Mouse (Mus musculus) layer of hippocampus, adult 11-12 months (tissue): ENCODE data around the gene Iba57.

Experiments used
- DNase-seq: peaks from one replicate; pipeline ENCODE4 v3.0.0; 2022; ENCODE audit warnings: low spot score

The Iba57 gene

GRCm38 (mm10) chr11:59174189-59174838 is 10.8 kb upstream of the Iba57 start:
- DNase-seq: no peak

DNA sequence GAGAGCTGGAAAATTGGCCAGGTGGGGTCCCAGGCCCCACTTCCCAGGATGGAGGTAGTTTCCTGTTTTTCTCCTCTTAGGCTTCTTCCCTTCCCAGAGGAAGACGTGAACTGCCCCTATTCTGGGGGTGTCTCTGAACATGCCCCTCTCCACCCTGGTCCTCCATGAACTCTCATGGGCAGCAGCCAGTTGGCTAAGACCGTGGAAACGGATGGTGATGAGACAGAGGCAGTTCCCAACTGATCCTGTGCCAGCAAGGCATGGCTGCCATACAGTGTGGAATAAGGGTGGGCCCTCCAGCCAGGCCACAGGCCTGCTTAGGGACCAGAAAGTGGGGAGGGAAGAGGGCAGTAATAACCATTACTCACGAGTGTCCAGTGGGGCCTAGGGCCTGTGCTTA is 7.0 kb upstream of the Iba57 start:
- no peak for DNase-seq

DNA sequence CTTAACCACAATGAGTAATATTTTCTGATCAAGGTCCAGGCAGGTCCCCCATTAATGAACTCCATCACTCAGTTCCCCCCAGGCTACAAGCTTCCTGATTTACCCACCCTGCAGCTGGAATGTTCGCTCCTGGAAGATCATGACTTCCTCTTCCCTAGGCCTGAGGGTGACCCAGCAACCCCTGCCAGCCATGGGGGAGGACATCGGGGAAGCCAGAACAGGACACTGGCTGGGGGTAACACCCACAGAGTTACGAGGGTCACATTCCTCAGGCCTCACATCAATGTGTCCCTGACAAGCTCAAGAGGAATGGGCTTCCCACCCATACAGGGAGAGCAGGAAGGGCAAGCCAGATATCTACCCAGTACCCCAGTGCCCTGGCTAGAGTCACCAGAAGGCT is 6.3 kb upstream of the Iba57 start:
- no peak for DNase-seq

DNA sequence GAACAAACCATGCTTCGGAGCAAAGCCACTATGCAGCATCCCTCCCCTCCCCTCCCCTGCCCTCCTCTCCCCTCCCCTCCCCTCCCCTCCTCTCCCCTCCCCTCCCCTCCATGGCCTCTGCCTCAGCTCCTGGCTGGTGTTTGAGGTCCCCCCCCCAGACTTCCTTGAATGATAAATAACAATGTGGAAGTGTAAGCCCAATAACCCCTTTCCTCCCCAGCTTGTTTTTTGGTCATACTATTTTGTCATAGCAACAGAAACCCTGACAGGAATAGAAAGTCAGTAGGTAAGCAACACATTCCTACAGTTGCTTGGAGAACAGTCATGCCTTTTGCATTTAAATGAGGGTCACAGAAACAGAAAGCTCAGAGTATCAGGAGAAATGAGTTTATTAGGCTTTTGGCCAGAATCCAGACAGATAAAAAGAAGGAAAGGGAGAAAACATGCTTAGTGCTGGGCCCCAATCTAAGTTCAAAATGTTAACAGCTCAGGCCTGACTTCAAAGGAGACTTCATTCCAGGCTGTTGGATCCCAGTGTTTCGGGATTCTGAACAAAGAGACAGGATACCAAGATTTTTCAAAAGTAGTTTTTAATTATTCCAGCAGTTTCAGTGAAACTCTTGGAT is 2.2 kb upstream of the Iba57 start:
- no peak for DNase-seq

DNA sequence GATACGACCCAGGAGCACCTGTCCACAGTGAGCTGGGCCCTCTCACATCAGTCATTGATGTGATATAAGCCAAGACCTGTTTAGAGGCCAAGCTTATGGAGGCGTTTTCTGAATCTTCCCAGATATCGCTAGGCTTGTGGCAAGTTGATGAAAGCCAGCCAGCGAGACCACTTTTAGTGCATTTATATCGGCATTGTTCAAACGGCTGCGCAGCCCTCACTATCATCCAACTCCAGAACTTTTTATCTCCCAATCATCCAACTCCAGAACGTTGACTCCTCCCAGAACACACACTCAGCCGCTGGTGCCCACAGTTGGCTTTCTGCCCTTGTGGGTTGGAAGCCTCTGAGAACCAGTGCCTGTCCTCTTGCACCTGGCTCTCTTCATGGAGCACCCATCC is 845 bp upstream of the Iba57 start:
- DNase-seq: no peak

DNA sequence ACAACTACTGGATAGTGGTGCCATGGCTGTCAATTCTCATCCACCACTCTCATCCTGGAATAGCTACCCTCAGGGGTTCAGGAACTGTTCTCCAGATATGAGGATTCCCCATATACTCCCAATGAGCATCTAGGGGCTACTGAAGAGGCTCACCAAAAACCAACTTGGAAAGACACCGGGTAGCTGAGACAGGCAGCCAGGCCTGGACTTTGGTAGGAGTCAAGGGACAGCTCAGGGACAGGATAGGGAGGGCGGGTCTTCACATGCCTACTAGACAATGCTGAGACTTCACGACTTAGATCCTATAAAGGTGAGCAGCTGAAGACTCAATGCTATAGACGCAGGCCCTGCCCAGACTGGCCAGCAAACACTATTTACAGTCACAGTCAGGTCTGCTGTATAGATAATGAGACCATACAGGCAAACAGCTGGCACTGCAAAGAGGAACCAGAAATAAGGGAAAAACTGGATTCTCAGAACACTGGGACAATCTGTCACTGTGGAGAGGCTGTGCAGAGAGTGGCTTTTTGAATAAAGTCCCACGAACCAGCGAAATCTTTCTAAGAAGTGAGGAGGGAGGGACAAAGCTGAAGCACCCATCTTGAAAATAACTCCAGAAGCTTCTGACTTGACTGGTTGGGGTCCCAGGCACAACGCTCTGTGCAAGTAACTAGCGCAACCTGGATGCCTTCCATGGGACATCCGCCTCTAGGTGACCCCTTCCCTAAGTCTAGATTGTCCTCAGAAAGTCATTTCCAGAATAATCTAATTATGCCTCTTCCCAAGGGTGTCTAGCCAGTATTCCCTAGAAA is 890 bp downstream of the Iba57 start:
- DNase-seq: no peak

GRCm38 (mm10) chr11:59161398-59161797 is 2.1 kb downstream of the Iba57 start:
- no peak for DNase-seq

DNA sequence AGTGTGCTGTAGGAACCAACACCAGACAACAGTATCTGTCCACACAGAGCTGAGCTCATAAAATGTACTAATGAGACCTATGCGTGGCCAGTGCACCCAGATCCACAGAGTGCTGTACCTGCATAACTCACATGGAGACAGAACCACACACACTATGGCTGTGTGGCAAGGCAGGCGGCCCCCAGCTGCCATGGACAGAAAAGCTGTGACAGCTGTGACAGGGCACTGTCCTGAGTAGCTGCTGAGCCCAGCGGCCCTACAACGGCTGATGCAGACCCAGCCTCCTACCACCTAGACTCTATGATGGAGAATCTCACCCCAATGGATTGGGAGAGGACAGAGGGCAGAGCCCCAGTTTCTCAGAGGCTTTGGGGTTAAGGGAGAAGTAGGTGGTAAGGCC is 4.0 kb downstream of the Iba57 start:
- no peak for DNase-seq

DNA sequence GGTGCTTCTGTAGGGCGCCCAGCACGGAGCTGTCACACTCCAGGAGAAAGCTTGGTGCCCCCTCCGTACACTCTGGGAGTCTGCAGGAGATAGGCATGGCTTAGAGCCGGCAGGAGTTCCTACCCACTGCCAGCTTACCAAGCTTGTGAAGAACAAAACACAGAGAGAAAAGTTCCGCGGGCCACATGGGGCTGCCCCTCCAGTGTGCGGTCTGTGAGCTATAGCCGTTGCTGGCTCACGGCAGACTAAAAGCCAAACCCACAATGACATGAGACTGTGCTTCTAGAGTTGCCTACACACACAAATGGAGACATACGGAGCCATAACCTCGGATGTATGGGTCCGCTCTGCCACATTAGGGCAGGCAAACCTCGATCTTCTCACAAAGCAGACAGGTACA is 4.4 kb downstream of the Iba57 start:
- no peak for DNase-seq

GRCm38 (mm10) chr11:59155900-59156299 is 7.6 kb downstream of the Iba57 start:
- no peak for DNase-seq

GRCm38 (mm10) chr11:59154220-59154619 is 9.3 kb downstream of the Iba57 start:
- no peak for DNase-seq

- DNase-seq: no peak
Measured at GRCm38 (mm10) chr11:59151729-59152128, 11.8 kb downstream of the Iba57 start.

DNA sequence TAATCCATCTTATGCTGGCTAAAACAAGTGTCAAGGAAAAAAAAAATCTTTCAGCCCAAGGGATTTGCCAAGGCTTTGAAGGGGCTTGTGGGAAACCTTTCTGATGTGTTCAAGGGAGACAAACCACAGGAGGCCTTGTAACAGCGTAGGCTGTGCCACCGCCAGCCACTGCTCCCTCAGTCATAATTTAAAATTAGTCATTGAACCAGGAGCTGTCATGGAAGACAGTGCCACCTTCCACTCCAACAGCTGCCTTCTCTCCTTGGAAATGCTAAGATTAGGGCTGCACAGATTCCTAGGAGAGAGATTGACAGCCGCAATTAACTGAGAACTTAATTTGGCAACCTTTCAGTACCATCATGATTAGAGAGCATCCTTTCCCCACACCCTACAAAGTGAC is 14.2 kb downstream of the Iba57 start:
- no peak for DNase-seq

- no peak for DNase-seq
Measured at GRCm38 (mm10) chr11:59142962-59143361, 20.6 kb downstream of the Iba57 start.

- no peak for DNase-seq
Measured at GRCm38 (mm10) chr11:59141772-59142370, 21.7 kb downstream of the Iba57 start.

DNA sequence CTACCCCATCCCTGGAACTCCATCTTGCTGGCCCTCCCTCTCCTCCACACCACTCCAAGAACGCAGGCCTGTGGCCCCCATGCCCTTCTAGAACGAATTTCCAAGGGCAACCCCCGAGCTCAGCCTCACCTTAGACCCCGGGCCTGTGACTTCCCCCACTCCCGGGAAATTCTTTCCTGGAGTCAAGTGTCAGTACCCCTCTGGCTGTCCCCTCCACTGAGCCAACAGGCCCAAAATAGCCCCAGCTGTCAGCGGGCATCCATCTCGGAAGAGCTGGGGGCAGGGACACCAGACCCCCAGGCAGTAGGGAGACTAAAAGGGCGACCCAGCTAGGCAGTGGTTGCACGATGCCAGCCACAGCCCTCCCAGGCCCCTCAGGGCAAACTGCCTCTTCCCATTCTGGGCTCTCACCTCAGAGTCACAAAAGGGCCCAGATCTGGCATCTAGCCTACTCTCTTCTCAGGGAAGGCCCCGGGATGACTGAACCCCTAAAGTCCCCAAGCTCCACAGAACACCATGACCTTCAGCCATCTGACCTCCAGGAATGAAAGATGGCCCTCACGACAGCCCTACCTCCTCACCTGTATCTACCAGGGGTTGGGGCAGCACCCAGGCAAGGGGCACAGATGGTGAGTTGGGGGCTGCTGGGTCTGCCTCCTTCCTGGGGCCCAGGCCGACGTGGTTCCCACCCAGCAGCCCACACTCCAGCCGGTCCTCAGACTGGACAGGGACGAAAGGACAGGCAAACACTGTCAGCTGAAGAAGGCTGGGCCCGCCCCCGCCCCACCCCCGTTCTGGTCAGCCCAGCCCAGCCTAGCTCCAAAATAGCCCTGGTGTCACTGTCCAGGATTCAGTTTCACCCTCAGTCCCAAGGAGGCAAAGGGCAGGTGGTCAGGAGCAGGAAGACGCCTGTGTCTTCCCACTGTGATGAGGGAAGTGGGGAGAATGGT is 24.7 kb downstream of the Iba57 start:
- no peak for DNase-seq

DNA sequence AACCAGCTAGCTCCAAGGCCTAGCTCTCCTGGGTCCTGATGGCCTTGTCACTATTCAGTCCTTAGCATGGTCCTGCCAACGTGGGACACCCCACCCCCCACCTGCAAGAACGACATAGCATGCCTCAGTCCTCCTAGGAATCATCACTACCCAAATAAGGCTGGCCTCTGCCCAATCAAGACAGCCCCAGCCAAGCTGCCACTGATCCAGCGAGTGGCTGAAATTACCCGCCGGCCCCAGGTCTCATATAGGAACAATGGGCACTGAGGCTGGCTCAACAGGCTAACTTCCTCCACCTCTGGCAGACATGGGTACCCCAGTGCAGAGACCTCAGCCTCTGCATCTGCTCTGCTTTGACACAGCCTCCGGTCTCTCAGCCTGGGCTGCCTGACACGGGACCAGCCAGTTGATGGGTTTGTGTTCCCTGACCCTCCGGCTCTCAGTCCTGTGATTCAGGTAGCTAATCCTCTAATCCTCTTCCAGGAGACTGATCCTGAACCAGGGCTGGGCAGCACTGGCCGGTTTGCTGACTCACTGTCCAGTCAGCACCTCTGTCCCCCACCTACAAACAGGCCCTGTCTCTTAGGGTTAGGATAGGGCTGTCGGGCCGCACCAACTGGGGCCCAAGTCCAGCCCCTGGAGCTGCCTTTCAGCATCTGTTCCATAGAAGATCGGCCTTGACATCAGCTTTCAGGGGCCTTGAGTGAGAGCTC is 26.4 kb downstream of the Iba57 start:
- no peak for DNase-seq

DNA sequence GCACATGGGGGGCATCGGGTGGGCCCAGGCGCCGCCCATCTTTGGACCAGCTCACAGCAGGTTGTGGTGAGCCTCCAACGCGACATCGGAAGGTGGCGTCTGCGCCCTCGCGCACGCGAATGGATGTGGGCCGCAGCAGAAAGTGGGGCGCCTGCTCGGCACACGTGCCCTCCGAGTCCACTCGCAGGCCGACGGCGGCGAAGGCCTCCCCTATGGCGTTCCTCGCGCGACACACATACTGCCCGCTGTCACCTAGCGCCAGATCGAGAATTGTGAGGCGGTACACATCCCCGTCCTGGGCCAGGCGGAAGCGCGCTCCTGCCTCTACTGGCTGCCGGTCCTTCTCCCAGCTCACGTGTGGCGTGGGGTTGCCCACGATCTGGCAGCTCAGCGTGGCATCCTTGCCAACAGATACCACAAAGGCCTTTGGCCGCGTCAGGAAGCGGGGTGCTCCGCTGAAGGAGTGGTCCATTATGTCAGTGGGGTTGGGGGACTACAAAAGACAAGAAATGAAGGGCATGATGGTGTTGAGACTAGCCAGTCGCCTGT is 27.6 kb downstream of the Iba57 start, which contains the start of gene Obscn:
Gene Obscn (minus strand): TSS at position 499 of the 549 bp plus-strand sequence.
- no peak for DNase-seq

GRCm38 (mm10) chr11:59135051-59135820 is 28.3 kb downstream of the Iba57 start:
- DNase-seq: no peak
